Mouse (Mus musculus) testis, adult 2 months (tissue): Measurements from ENCODE around the gene Ptpra. TPM values are rescaled to one million over a fixed set of nuclear protein-coding genes. Genes with fewer than 3 reads are reported as not detected.

Experiments
- H3K27ac ChIP-seq: fragments of 200-500 bp; 2 replicates; pipeline ENCODE4 v1.5.1; 2012; ENCODE audit warnings: low read depth, low read length; ENCODE audit not compliant: control insufficient read depth, insufficient read depth
- H3K27me3 ChIP-seq: fragments of 200-500 bp; 2 replicates; pipeline ENCODE4 v1.6.1; 2012; ENCODE audit warnings: mild to moderate bottlenecking, low read length, moderate library complexity; ENCODE audit not compliant: control insufficient read depth, insufficient read depth
- H3K36me3 ChIP-seq: fragments of 200-500 bp; 2 replicates; pipeline ENCODE4 v1.6.1; 2012; ENCODE audit warnings: mild to moderate bottlenecking, low read length; ENCODE audit not compliant: control insufficient read depth, insufficient read depth
- H3K4me1 ChIP-seq: fragments of 200-500 bp; 2 replicates; pipeline ENCODE4 v1.6.1; 2012; ENCODE audit warnings: low read length; ENCODE audit not compliant: control insufficient read depth, insufficient read depth
- H3K4me3 ChIP-seq: fragments of 200-500 bp; 2 replicates; pipeline ENCODE4 v1.5.1; 2012; ENCODE audit warnings: low read depth, mild to moderate bottlenecking, low read length, moderate library complexity, mixed read lengths; ENCODE audit not compliant: control insufficient read depth
- CTCF ChIP-seq: fragments of 200-500 bp; IDR thresholded peaks from 2 replicates; pipeline ENCODE4 v1.5.1; 2012; ENCODE audit warnings: low read depth, mild to moderate bottlenecking, inconsistent platforms, low read length, moderate library complexity; ENCODE audit not compliant: control insufficient read depth, insufficient read depth, insufficient replicate concordance
- POLR2A ChIP-seq: fragments of 200-500 bp; IDR thresholded peaks from 2 replicates; pipeline ENCODE4 v1.6.1; 2012; ENCODE audit warnings: low read depth, mild to moderate bottlenecking, inconsistent platforms, low read length, moderate library complexity; ENCODE audit not compliant: control insufficient read depth
- polyA plus RNA-seq: library from polyadenylated mRNA; depleted of rRNA; stranded (reverse); fragments of >200 nt; gene quantifications from 2 replicates; pipeline ENCODE4 v1.2.3, GENCODE M21; 2012; rRNA removed

The Ptpra gene
- 11.0 and 11.6 TPM in 2 replicates for polyA plus RNA-seq

DNA sequence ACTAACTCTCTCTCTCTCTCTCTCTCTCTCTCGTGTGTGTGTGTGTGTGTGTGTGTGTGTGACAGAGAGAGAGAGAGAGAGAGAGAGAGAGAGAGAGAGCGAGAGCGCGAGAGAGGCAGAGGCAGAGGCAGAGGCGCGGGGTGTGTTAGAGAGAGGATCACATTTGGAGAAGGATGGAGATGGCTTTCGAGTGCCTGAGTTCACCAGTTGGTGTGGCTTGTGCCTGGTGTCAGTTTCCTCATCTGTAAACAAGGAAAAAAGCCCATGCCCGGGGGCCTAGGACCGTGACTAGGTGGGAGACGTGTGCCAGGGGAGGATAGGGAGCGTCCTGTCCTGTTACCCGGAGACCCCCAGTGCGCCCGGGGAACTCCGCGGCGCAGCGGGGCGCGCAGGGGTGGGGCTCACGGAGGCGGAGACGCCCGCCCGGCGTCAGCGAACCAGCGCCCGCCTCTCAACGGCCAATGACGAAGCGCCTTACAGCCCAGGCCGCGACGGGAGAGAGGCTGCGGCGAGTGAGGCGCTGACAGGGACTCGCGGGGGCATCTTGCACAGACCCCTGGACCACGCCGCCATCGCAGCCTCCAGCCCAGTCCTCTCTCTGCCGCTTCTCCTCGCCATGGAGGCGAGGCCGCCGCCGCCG is at the start of gene Ptpra:
TSS of gene Ptpra (plus strand) at position 485 of the 640 bp plus-strand sequence.
- Histone ChIP-seq H3K4me3 (peak within 1 kb of the TSS; percentile 84), H3K4me1 (peaks cover 9% of the 10 kb centered on the region), H3K36me3 (no peaks in the 10 kb centered on the region), H3K27me3 (no peaks in the 10 kb centered on the region), H3K27ac (no peak within 1 kb of the TSS; the same call in none of the 2 replicates)
- peak; percentile 57 for TF ChIP-seq POLR2A
- no peak for TF ChIP-seq CTCF

DNA sequence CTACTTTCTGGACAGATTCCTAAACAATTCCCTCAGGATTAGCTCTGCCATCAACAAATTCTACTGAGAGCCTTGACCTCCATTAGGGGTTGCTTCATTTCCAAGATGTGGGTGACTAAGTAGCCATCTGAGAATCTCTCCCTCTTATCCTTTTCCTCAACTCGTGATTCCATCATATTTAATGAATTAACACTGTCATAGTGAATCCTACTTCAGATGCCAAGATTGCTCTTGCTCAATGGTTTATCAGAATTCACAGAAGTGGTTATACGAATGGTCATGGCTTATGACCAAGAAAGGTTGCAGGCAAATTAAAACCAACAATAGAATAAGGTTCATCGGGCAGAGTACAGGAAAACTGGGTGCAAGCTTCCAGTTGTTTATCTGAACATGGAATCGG is 48.2 kb upstream of the Ptpra start:
- Histone ChIP-seq H3K36me3 (no peaks in the 10 kb centered on the region), H3K27me3 (no peaks in the 10 kb centered on the region), H3K4me3 (no peak overlapping the region), H3K4me1 (peaks cover 11% of the 10 kb centered on the region), H3K27ac (no peak overlapping the region)
- no peak for TF ChIP-seq POLR2A
- no peak for TF ChIP-seq CTCF

DNA sequence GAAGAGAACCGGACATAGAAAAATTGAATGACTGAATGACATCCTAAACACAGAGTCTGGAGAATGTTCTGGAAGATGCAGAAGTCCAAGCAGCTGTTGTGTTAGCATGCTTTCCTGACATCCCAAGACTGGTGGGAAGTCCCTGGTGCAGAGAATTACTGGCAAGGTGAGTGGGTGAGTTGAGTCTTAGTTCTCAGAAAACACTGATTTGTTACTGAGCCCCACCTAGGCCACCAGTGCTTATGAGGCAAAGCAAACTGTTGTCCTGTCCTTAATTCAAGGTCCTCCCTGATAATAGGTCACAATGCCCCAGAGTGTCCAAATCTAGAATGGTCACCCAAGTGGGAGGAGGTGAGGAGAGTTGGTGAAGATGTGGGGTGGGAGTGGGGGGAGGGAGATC is 45.1 kb upstream of the Ptpra start, which contains the start of the genes Gm28372 and 1700020A23Rik:
TSS of gene Gm28372 (plus strand) at position 301 of the 400 bp plus-strand sequence.
TSS of gene 1700020A23Rik (plus strand) at position 321 of the 400 bp plus-strand sequence.
- Histone ChIP-seq H3K4me3 (peak within 1 kb of the TSS; percentile 62), H3K4me1 (no peaks in the 10 kb centered on the region), H3K27ac (peak within 1 kb of the TSS; percentile 30; the same call in 1 of the 2 replicates), H3K36me3 (no peaks in the 10 kb centered on the region), H3K27me3 (no peaks in the 10 kb centered on the region)
- TF ChIP-seq CTCF (no peak), POLR2A (no peak)

DNA sequence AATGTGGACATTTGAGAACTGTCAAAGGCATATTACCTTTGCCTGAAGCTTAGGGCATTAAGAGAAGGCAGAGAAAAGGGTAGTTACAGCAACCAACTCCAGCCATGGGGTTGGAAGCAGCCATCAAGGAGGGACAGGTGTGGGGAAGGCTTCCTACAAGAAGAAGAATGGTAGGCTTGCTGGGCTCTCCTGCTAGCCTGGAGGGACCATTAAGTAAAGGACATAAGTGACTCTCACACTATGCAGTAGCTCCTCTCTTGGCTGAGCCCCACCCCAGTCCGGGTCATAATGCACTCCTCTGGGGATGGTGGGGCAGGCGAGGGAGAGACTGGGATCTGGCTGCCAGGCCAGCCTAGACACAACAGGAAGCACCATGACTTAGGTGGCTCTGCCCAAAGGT is 43.9 kb upstream of the Ptpra start, which contains the start of gene Tmem239:
TSS of gene Tmem239 (plus strand) at position 301 of the 400 bp plus-strand sequence.
- Histone ChIP-seq H3K4me3 (peak within 1 kb of the TSS; percentile 62), H3K27ac (peak within 1 kb of the TSS; percentile 49; the same call in 1 of the 2 replicates), H3K4me1 (peaks cover under 1% of the 10 kb centered on the region; the same call in 1 of the 2 replicates), H3K27me3 (no peaks in the 10 kb centered on the region), H3K36me3 (no peaks in the 10 kb centered on the region)
- 0 out of 2 replicates have a peak, but pooled peaks have one; percentile 49 for TF ChIP-seq POLR2A
- no peak for TF ChIP-seq CTCF

DNA sequence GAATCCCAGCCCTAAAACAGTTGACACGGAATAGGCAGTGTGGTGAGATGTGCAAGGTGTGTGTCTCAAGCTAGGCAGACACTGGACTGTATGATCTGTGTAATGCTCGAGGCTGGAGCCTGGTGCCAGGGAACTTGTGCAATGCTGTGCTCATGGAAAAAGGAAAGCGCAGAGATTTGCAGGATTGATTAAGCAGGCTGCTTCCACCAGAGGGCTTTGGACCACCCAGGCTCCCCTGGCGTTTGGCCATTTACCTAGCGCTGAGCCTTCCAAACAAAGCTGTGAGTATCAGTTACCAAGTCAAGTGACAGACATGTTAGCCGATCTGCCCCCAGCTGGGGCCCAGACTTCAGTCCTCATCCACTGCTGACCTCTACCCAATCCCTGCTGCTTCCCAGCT is 41.9 kb upstream of the Ptpra start:
- H3K4me1 ChIP-seq = peaks cover 4% of the 10 kb centered on the region; the same call in 1 of the 2 replicates
- no peaks in the 10 kb centered on the region for H3K36me3 ChIP-seq
- TF ChIP-seq CTCF (no peak), POLR2A (no peak)
- no peak overlapping the region for H3K4me3 ChIP-seq
- H3K27me3 ChIP-seq = no peaks in the 10 kb centered on the region
- no peak overlapping the region for H3K27ac ChIP-seq

DNA sequence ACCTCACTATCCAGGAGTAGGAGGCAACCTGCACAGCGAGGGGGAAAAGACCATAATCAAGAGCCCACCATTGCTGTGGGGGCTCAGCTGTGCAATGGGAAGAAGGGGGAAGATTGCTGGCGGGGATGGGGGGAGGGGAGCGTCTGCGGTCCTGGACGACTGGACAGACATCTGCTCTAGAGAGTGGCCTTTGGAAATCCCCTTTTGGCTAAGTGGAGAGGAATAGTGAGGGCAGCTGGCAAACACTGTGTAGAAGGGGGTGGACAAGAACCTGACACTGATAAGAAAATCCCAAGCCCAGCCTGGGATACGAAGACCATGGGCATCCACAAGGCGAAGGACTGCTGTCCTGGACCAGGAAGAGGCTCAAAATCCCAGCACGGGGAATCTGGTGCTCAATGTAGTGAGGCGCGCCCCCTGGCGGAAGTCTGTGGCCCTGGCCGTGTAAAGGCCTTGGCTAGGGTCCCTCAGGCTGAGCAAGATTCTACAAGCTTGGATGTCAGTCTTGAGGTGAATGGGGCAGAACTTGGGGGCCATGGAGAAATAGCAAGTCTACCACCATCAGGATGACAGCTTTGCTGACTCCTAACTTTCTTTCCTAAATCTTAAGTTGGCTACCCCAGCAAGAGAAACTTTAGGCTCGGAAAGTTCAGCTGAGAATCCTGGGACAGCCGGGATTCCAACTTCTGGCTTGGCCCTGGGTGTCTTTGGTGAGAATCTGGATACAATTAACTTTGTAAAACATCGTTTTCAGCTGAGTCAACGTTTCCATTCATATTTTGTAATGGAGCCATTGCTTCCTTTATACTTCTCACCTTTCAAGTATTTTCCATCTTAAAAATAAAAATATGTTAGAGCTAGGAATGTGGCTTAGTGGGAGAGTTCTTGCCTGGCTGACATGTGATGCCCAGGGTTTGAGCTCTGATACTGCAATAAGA is 38.3 kb upstream of the Ptpra start:
- Histone ChIP-seq H3K36me3 (no peaks in the 10 kb centered on the region), H3K4me3 (no peak overlapping the region), H3K27ac (no peak overlapping the region), H3K27me3 (no peaks in the 10 kb centered on the region), H3K4me1 (peaks cover 4% of the 10 kb centered on the region; the same call in 1 of the 2 replicates)
- TF ChIP-seq CTCF (peak; percentile 91), POLR2A (peak; percentile 8; the same call in 1 of the 2 replicates)
